Mouse (Mus musculus) neural tube, embryonic 14.5 days (tissue): Measurements from ENCODE around the gene Ugt2a1. TPM values are rescaled to one million over a fixed set of nuclear protein-coding genes. Genes with fewer than 3 reads are reported as not detected.
"Not testable (repeated sequence)": the region's sequence is repeated elsewhere in the genome, so short reads cannot be mapped to it uniquely, and the experiment has no call there.

Source experiments
- ATAC-seq: fragments of 200-750 bp; cut with Nextera tagmentation; 2 replicates; pipeline ENCODE4 v1.8.0; 2017; ENCODE audit warnings: low read depth, mild to moderate bottlenecking, moderate TSS enrichment, moderate library complexity
- H3K27ac ChIP-seq: fragments of 300-500 bp; sonication (generic); 2 replicates; pipeline ENCODE4 v1.5.1; 2014; ENCODE audit warnings: low read depth, mild to moderate bottlenecking, control low read depth, low read length, moderate library complexity, mixed read lengths
- H3K27me3 ChIP-seq: fragments of 300-500 bp; sonication (generic); 2 replicates; pipeline ENCODE4 v1.6.1; 2014; ENCODE audit warnings: low read length; ENCODE audit not compliant: control insufficient read depth, insufficient read depth
- H3K36me3 ChIP-seq: fragments of 300-500 bp; sonication (generic); 2 replicates; pipeline ENCODE4 v1.6.1; 2014; ENCODE audit warnings: low read length, mixed read lengths; ENCODE audit not compliant: control insufficient read depth, insufficient read depth
- H3K4me1 ChIP-seq: fragments of 300-500 bp; sonication (generic); 2 replicates; pipeline ENCODE4 v1.6.1; 2014; ENCODE audit warnings: low read length; ENCODE audit not compliant: control insufficient read depth, insufficient read depth
- H3K4me2 ChIP-seq: fragments of 300-500 bp; sonication (generic); 2 replicates; pipeline ENCODE4 v1.6.1; 2014; ENCODE audit warnings: mild to moderate bottlenecking, low read depth, low read length, control low read depth
- H3K4me3 ChIP-seq: fragments of 300-500 bp; sonication (generic); 2 replicates; pipeline ENCODE4 v1.5.1; 2014; ENCODE audit warnings: low read depth, low read length, control low read depth, mixed read lengths
- H3K9ac ChIP-seq: fragments of 300-500 bp; sonication (generic); replicated peaks from 2 replicates; pipeline ENCODE4 v1.6.1; 2014; ENCODE audit warnings: low read depth, mild to moderate bottlenecking, control low read depth, low read length, mixed read lengths
- H3K9me3 ChIP-seq: fragments of 300-500 bp; sonication (generic); 2 replicates; pipeline ENCODE4 v1.6.1; 2016; ENCODE audit warnings: low read length; ENCODE audit not compliant: control insufficient read depth
- WGBS: fragments of 180-500 bp; shearing (Covaris S2); extraction: QIAGEN DNeasy Blood & Tissue Kit; methylation state at CpG from one replicate; pipeline ENCODE4 v1.1.7; 2014; 5-methylcytosine and 5-hydroxymethylcytosine counted together
- polyA plus RNA-seq: library from polyadenylated mRNA; unstranded; fragments of >200 nt; fragmentation: Nextera tagmentation; extraction: Ambion mirVana; gene quantifications from 2 replicates; pipeline ENCODE4 v1.2.1, GENCODE M21; 2014

The Ugt2a1 gene
- polyA plus RNA-seq, 1 experiment from 2014 or later: not detected

DNA sequence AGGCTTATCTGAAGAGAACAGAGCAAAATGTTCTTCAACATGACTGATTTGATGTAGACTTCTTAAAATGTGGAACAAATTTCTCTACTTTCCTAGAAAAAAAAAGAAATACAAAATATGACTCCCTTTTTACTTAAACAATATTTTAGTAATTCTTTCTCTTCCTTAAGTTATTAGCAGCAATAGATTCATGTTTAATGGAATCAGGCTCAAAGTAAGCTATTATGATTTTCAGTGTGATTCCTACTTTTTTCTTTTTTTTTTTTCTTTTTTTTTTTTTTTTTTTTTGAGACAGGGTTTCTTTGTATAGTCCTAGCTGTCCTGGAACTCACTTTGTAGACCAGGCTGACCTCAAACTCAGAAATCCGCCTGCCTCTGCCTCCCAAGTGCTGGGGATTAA is 4.0 kb downstream of the Ugt2a1 start, which contains the start of gene Gm43638:
Gm43638 (minus strand) TSS at position 101 of the 400 bp plus-strand sequence.
- not testable (repeated sequence) for H3K27ac ChIP-seq, ATAC-seq, H3K27me3 ChIP-seq, H3K9ac ChIP-seq, H3K4me2 ChIP-seq, H3K4me3 ChIP-seq, H3K4me1 ChIP-seq, H3K36me3 ChIP-seq, H3K9me3 ChIP-seq
- WGBS: 89% methylated on average over 1 of the region's 1 CpGs

DNA sequence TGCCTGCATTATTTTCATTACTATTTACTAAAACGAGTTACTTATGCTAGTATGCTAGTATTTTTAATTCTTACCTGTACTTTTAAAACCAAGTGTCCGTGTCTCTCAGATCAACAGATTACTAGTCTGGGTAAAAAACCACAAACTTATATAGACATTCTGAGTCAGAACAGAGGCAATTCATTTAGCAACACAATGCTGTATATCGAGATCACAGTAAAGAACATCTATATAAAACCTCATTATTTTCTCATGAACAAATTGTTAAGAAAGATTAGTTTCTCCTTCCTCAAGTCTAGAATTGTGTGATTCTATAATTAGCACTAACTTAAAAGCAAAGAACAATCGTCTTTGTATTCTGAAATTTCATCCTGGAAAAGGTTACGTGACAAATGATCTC is 8.5 kb downstream of the Ugt2a1 start, which contains the start of gene Ugt2a2:
Ugt2a2 (minus strand) TSS at position 101 of the 400 bp plus-strand sequence.
- no peak for ATAC-seq
- Histone ChIP-seq H3K36me3 (no peaks in the 10 kb centered on the region), H3K4me2 (no peak within 1 kb of the TSS), H3K27ac (no peak within 1 kb of the TSS), H3K9ac (no peak within 1 kb of the TSS), H3K9me3 (no peaks in the 10 kb centered on the region), H3K27me3 (no peaks in the 10 kb centered on the region), H3K4me3 (no peak within 1 kb of the TSS), H3K4me1 (no peaks in the 10 kb centered on the region)
- 79% methylated on average over 5 of the region's 5 CpGs for WGBS

DNA sequence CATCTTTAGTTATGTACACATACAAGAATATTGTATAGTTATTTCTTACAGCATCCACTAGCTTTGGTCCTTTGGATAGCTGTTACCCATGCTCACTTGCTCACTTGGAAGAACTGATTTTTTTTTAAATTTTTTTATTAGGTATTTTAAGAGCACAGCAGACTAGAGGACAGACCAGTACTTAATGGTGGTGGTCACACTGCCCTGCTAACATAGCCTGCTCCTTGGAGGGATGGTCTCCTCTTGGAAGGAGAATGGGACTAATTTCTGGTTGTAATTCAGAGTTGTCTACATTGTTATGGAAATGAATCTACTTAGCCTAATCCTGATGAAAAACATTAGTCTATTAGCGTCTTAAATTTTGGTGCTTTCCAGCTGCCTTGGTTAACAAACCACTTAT is 31.9 kb downstream of the Ugt2a1 start:
- no peaks in the 10 kb centered on the region for H3K9me3 ChIP-seq
- 35% methylated on average over 1 of the region's 1 CpGs for WGBS
- no peak for ATAC-seq
- H3K4me3 ChIP-seq: no peak overlapping the region
- no peak overlapping the region for H3K9ac ChIP-seq
- H3K36me3 ChIP-seq: no peaks in the 10 kb centered on the region
- H3K4me1 ChIP-seq: no peaks in the 10 kb centered on the region
- H3K27ac ChIP-seq: no peak overlapping the region
- H3K4me2 ChIP-seq: no peak overlapping the region
- no peaks in the 10 kb centered on the region for H3K27me3 ChIP-seq

DNA sequence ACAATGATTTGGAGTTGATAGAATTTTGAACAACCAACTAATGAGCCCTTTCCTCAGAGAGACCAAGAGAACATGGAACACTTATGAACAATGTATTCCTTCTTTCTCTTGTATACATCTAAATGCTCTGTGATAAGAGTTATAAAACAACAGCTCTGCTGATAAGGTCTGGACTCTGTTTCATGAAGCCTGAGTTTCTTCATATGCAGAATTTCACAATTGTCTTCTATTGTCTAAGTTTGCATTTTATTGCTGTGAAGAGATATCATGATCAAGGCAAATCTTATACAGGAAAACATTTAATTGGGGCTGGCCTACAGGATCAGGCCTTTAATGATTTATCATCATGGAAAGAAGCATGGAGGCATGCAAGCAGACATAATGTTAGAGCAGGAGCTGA is 33.0 kb downstream of the Ugt2a1 start:
- Histone ChIP-seq H3K27me3 (no peaks in the 10 kb centered on the region), H3K9me3 (no peaks in the 10 kb centered on the region), H3K36me3 (no peaks in the 10 kb centered on the region), H3K4me2 (no peak overlapping the region), H3K27ac (no peak overlapping the region), H3K4me1 (no peaks in the 10 kb centered on the region), H3K9ac (no peak overlapping the region), H3K4me3 (no peak overlapping the region)
- no peak for ATAC-seq

DNA sequence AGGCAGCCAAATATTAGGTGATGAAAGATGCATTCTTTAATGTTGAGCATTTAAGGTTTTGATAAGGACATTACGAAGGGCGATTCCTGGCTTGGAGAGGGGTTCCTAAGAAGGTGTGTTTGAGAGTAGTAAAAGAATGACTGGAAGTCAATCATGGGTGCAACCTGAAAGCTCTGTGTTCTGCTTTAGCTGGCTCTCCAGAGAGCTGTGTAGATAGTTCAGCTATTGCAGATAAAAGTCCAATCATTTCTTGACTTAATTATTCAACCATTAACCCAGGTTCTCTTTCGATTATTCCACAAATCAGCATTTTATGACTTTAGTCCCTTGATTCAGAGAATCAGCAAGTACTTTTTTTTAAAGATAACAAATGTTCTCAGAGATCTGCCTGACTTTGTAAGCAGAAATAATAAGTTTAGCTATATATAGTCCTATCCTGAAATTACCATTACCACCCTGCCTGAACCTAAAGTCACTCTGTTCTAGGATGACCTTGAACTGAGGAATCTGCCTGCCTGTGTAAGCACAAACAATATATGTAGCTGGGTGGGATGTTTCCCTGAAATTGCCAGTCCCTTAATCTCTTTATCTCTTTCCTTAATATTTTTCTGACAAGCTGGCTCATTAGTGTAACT is 34.3 kb downstream of the Ugt2a1 start:
- H3K4me3 ChIP-seq: no peak overlapping the region
- H3K4me1 ChIP-seq: no peaks in the 10 kb centered on the region
- no peak overlapping the region for H3K4me2 ChIP-seq
- no peak overlapping the region for H3K9ac ChIP-seq
- 89% methylated on average over 3 of the region's 3 CpGs for WGBS
- H3K27me3 ChIP-seq: no peaks in the 10 kb centered on the region
- H3K27ac ChIP-seq: no peak overlapping the region
- H3K9me3 ChIP-seq: no peaks in the 10 kb centered on the region
- no peak for ATAC-seq
- no peaks in the 10 kb centered on the region for H3K36me3 ChIP-seq

DNA sequence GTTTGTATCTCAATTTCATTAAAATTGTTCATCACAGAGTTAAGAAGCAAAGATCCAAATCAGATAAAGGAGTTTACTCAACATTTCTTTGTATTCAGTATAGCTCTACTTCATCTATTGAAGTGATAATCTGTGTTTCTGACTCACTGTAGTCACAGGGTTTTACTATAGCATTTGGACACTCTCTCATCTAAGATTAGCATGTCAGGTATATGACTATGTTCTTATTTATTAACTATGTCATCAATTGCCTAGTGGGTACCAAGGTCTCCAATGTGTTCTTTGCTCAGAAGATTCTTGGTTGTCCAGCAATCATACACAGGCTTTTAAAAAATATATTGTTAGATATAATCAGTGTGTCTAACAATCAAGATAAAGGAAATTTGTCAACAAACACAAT is 35.2 kb downstream of the Ugt2a1 start:
- no peak for ATAC-seq
- no peaks in the 10 kb centered on the region for H3K27me3 ChIP-seq
- H3K36me3 ChIP-seq: no peaks in the 10 kb centered on the region
- H3K4me3 ChIP-seq: no peak overlapping the region
- H3K4me1 ChIP-seq: no peaks in the 10 kb centered on the region
- H3K9ac ChIP-seq: no peak overlapping the region
- no peak overlapping the region for H3K4me2 ChIP-seq
- H3K27ac ChIP-seq: no peak overlapping the region
- no peaks in the 10 kb centered on the region for H3K9me3 ChIP-seq

DNA sequence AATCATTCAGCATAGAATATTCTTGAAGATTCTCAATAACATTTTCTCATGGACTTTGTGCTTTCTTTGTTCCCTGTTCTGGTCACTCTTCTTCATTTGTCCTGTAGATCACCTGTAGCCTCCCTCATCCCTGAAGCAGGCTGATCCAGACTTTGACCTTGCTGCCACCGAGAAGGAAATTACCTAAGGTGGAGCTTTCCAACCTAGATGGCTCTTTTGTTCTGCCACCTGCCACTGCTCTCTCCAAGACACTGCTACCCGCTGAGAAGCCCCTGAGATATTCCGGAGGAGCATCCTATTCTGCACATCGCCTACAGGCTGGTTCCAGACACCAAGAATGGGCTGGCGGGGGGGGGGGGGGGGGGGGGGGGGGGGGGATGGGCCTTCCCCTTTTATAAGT is 38.2 kb downstream of the Ugt2a1 start:
- H3K27ac ChIP-seq, H3K36me3 ChIP-seq, H3K9me3 ChIP-seq, ATAC-seq, H3K9ac ChIP-seq, H3K4me2 ChIP-seq, H3K4me1 ChIP-seq, H3K4me3 ChIP-seq, H3K27me3 ChIP-seq: not testable (repeated sequence)
- WGBS: 69% methylated on average over 4 of the region's 5 CpGs

DNA sequence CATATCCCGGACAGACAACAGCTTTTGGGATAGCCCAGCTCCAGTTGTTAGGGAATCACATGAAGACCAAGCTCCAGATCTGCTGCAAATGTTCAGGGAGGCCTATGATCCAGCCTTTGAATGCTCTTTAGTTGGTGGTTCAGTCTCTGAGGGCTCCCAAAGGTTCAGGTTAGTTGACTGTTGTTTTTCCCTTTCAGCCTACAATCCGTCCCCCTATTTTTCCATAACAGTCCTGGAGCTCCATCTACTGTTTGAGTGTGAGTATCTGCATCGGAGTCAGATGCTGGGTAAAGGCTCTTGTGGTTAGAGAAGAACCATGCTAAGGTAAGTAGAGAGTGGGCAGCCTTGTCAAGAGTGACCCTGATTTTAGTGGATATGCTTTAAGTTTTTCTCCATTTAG is 54.4 kb downstream of the Ugt2a1 start:
- Histone ChIP-seq H3K27ac (no peak overlapping the region), H3K9ac (no peak overlapping the region), H3K27me3 (no peaks in the 10 kb centered on the region), H3K36me3 (no peaks in the 10 kb centered on the region), H3K4me3 (no peak overlapping the region), H3K9me3 (no peaks in the 10 kb centered on the region), H3K4me1 (no peaks in the 10 kb centered on the region), H3K4me2 (no peak overlapping the region)
- 45% methylated on average over 3 of the region's 3 CpGs for WGBS
- ATAC-seq: no peak

DNA sequence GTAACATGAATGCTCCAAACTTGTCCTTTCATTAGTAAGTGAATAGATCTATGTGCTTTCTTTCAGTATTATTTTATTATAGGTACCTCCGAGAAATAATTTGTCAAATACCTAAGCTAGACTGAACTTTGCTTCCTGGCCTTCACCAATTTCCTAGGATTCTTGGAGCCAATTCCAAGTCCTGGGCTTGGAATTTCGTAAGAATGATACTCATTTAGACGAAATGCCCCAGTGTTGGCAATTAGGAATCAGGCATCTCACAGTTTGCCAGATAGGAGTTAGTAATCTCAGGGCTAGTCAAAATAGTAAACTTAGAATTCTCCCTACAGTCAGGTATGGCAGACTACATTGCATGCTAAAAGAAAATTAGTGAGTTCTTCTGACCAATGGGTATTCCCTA is 65.0 kb downstream of the Ugt2a1 start:
- no peaks in the 10 kb centered on the region for H3K4me1 ChIP-seq
- no peak overlapping the region for H3K9ac ChIP-seq
- no peak overlapping the region for H3K4me2 ChIP-seq
- H3K4me3 ChIP-seq: no peak overlapping the region
- no peak overlapping the region for H3K27ac ChIP-seq
- 87% methylated on average over 3 of the region's 3 CpGs for WGBS
- no peaks in the 10 kb centered on the region for H3K27me3 ChIP-seq
- no peaks in the 10 kb centered on the region for H3K9me3 ChIP-seq
- ATAC-seq: no peak
- no peaks in the 10 kb centered on the region for H3K36me3 ChIP-seq
